Mouse (Mus musculus) forebrain, embryonic 13.5 days (tissue): ENCODE data around the gene Cyp4f39. TPM values are rescaled to one million over a fixed set of nuclear protein-coding genes. Genes with fewer than 3 reads are reported as not detected.
"Not testable (repeated sequence)": the region's sequence is repeated elsewhere in the genome, so short reads cannot be mapped to it uniquely, and the experiment has no call there.

Experiments
- ATAC-seq: fragments of 200-750 bp; cut with Nextera tagmentation; 2 replicates; pipeline ENCODE4 v1.8.0; 2017
- H3K27ac ChIP-seq: fragments of 300-500 bp; sonication (generic); 2 replicates; pipeline ENCODE4 v1.5.1; 2015; ENCODE audit warnings: inconsistent platforms, mild to moderate bottlenecking, moderate library complexity
- H3K27me3 ChIP-seq: fragments of 300-500 bp; sonication (generic); 2 replicates; pipeline ENCODE4 v1.6.1; 2015; ENCODE audit warnings: mild to moderate bottlenecking, inconsistent platforms
- H3K36me3 ChIP-seq: fragments of 300-500 bp; sonication (generic); 2 replicates; pipeline ENCODE4 v1.6.1; 2015; ENCODE audit warnings: mild to moderate bottlenecking, inconsistent platforms; ENCODE audit not compliant: poor library complexity, severe bottlenecking
- H3K4me1 ChIP-seq: fragments of 300-500 bp; sonication (generic); 2 replicates; pipeline ENCODE4 v1.6.1; 2015; ENCODE audit warnings: inconsistent platforms
- H3K4me2 ChIP-seq: fragments of 300-500 bp; sonication (generic); 2 replicates; pipeline ENCODE4 v1.6.1; 2015; ENCODE audit warnings: inconsistent platforms, mild to moderate bottlenecking, moderate library complexity
- H3K4me3 ChIP-seq: fragments of 300-500 bp; sonication (generic); 2 replicates; pipeline ENCODE4 v1.5.1; 2015; ENCODE audit warnings: mild to moderate bottlenecking, inconsistent platforms
- H3K9ac ChIP-seq: fragments of 300-500 bp; sonication (generic); 2 replicates; pipeline ENCODE4 v1.6.1; 2015; ENCODE audit warnings: mild to moderate bottlenecking, inconsistent platforms
- H3K9me3 ChIP-seq: fragments of 300-500 bp; sonication (generic); replicated peaks from 2 replicates; pipeline ENCODE4 v1.6.1; 2016; ENCODE audit warnings: inconsistent platforms
- WGBS: fragments of 180-500 bp; shearing (Covaris S2); methylation state at CpG from one replicate; pipeline ENCODE4 v1.1.7; 2015; 5-methylcytosine and 5-hydroxymethylcytosine counted together
- polyA plus RNA-seq: library from polyadenylated mRNA; unstranded; fragments of >200 nt; fragmentation: Nextera tagmentation; extraction: Ambion mirVana; gene quantifications from 2 replicates; pipeline ENCODE4 v1.2.1, GENCODE M21; 2015

Cyp4f39 gene
- polyA plus RNA-seq, 1 experiment from 2014 or later, result 0.17 TPM

DNA sequence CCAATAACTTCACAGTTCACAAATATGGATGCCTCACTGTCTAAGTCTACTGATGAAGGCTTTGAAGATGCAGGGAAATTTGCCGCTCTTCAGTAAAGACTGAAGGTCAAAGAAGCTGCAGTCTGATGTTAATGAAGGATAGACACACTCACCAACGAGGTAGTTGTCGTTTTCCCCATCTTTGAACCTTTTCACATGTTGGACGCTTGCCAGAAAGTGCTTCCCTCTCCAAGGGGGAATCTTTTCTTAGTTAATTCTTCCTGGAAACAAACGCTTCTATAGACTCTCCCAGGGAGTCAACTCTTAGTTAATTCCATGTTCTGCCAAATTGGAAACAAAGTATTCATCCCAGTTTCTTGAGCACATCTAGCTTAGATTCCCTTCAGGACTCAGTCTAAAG is 63.6 kb downstream of the Cyp4f39 start:
- no peak overlapping the region for H3K4me3 ChIP-seq
- H3K9me3 ChIP-seq, result no peaks in the 10 kb centered on the region
- 59% methylated on average over 5 of the region's 5 CpGs for WGBS
- H3K4me2 ChIP-seq, result no peak overlapping the region
- no peak for ATAC-seq
- no peaks in the 10 kb centered on the region for H3K27me3 ChIP-seq
- H3K27ac ChIP-seq, result no peak overlapping the region
- no peak overlapping the region for H3K9ac ChIP-seq
- no peaks in the 10 kb centered on the region for H3K4me1 ChIP-seq
- H3K36me3 ChIP-seq, result peaks cover 2% of the 10 kb centered on the region; the same call in 1 of the 2 replicates

GRCm38 (mm10) chr17:32521981-32522380 is 69.5 kb downstream of the Cyp4f39 start:
- Histone ChIP-seq H3K4me3 (no peak overlapping the region), H3K4me2 (no peak overlapping the region), H3K36me3 (peaks cover 21% of the 10 kb centered on the region), H3K9ac (no peak overlapping the region), H3K27ac (no peak overlapping the region), H3K27me3 (no peaks in the 10 kb centered on the region), H3K4me1 (no peaks in the 10 kb centered on the region), H3K9me3 (no peaks in the 10 kb centered on the region)
- ATAC-seq, result no peak
- 83% methylated on average over 5 of the region's 5 CpGs for WGBS

DNA sequence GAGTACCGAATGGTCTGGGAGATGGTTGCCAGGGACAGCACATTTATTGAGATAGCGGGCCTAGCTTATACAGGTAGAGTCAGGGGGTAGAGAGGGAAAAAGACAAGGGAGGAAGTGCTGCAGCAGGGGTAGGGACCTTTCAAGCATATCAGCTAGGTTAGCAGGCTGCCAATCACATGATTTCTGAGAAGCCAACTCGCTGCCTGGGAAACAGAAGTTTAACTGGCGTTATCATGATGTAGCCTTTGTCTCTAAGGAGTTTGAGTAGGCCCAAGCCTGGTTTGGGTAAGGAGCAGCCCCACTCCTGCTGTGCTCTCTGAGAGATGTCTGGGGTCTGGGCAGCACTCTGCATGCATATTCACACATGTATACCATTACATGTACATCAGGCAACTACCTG is 69.9 kb downstream of the Cyp4f39 start:
- no peaks in the 10 kb centered on the region for H3K9me3 ChIP-seq
- WGBS, result 88% methylated on average over 4 of the region's 4 CpGs
- no peak for ATAC-seq
- no peaks in the 10 kb centered on the region for H3K27me3 ChIP-seq
- H3K9ac ChIP-seq, result no peak overlapping the region
- H3K4me1 ChIP-seq, result no peaks in the 10 kb centered on the region
- no peak overlapping the region for H3K4me3 ChIP-seq
- H3K4me2 ChIP-seq, result no peak overlapping the region
- no peak overlapping the region for H3K27ac ChIP-seq
- H3K36me3 ChIP-seq, result peaks cover 21% of the 10 kb centered on the region

- no peak overlapping the region for H3K4me2 ChIP-seq
- H3K9me3 ChIP-seq, result no peaks in the 10 kb centered on the region
- H3K4me1 ChIP-seq, result no peaks in the 10 kb centered on the region
- 89% methylated on average over 5 of the region's 5 CpGs for WGBS
- ATAC-seq, result no peak
- H3K27ac ChIP-seq, result no peak overlapping the region
- H3K9ac ChIP-seq, result no peak overlapping the region
- no peak overlapping the region for H3K4me3 ChIP-seq
- peaks cover 21% of the 10 kb centered on the region for H3K36me3 ChIP-seq
- no peaks in the 10 kb centered on the region for H3K27me3 ChIP-seq
Observed at GRCm38 (mm10) chr17:32522816-32523215, 70.3 kb downstream of the Cyp4f39 start.

DNA sequence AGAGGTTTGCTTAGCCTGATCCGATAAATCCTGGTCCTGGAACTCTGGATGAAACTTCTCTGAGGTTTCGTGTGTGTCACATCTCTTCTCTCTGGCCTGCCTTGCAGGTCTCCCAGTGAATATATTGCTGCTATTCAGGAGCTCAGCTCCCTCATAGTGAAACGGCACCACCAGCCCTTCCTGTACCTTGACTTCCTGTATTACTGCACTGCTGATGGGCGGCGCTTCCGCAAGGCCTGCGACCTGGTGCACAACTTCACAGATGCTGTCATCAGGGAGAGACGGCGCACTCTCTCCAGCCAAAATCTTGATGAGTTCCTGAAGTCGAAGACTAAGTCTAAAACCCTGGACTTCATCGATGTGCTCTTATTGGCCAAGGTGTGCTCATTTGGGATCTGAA is 71.4 kb downstream of the Cyp4f39 start:
- H3K27me3 ChIP-seq, result no peaks in the 10 kb centered on the region
- peaks cover 4% of the 10 kb centered on the region; the same call in 1 of the 2 replicates for H3K4me1 ChIP-seq
- 94% methylated on average over 11 of the region's 11 CpGs for WGBS
- ATAC-seq, result no peak
- H3K4me3 ChIP-seq, result no peak overlapping the region
- H3K36me3 ChIP-seq, result peaks cover 21% of the 10 kb centered on the region
- no peaks in the 10 kb centered on the region for H3K9me3 ChIP-seq
- no peak overlapping the region for H3K4me2 ChIP-seq
- H3K27ac ChIP-seq, result no peak overlapping the region
- no peak overlapping the region for H3K9ac ChIP-seq

DNA sequence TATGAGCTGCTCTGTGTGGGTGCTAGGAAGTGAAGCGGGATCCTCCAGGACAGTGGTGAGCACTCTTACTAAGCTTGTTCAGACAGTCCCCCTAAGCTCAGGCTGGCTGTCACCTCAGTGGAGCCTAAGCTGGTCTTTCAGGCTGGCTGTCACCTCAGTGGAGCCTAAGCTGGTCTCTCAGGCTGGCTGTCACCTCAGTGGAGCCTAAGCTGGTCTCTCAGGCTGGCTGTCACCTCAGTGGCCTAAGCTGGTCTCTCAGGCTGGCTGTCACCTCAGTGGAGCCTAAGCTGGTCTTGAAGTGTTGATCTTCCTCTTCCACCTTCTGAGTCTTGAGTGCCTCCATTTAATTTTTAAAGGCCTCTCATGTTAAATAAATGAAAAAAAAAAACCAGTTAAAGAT is 73.8 kb downstream of the Cyp4f39 start:
- not testable (repeated sequence) for ATAC-seq, H3K27ac ChIP-seq, H3K4me1 ChIP-seq, H3K4me2 ChIP-seq, H3K27me3 ChIP-seq, H3K9ac ChIP-seq, H3K9me3 ChIP-seq, H3K4me3 ChIP-seq
- WGBS, result 100% methylated on average over 1 of the region's 1 CpGs
- peaks cover 18% of the 10 kb centered on the region for H3K36me3 ChIP-seq

DNA sequence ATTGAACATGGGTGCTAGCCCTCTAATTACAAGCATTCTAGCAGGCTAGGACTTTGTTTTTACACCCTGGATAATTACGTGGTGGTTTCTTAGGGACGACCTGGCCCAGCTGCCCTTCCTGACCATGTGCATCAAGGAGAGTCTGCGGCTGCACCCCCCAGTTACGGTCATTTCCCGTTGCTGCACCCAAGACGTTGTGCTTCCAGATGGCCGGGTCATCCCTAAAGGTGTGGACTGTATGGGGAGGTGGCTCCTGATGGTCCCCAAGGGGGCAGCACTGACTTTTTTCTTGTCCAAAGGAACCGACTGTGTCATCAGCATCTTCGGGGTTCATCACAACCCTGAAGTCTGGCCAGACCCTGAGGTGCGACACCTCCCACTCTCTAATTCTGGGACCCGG is 75.2 kb downstream of the Cyp4f39 start:
- no peak overlapping the region for H3K4me3 ChIP-seq
- 89% methylated on average over 11 of the region's 11 CpGs for WGBS
- no peak for ATAC-seq
- H3K9me3 ChIP-seq, result no peaks in the 10 kb centered on the region
- no peak overlapping the region for H3K9ac ChIP-seq
- peaks cover 4% of the 10 kb centered on the region; the same call in 1 of the 2 replicates for H3K4me1 ChIP-seq
- H3K27ac ChIP-seq, result no peak overlapping the region
- peaks cover 16% of the 10 kb centered on the region for H3K36me3 ChIP-seq
- no peak overlapping the region for H3K4me2 ChIP-seq
- no peaks in the 10 kb centered on the region for H3K27me3 ChIP-seq

DNA sequence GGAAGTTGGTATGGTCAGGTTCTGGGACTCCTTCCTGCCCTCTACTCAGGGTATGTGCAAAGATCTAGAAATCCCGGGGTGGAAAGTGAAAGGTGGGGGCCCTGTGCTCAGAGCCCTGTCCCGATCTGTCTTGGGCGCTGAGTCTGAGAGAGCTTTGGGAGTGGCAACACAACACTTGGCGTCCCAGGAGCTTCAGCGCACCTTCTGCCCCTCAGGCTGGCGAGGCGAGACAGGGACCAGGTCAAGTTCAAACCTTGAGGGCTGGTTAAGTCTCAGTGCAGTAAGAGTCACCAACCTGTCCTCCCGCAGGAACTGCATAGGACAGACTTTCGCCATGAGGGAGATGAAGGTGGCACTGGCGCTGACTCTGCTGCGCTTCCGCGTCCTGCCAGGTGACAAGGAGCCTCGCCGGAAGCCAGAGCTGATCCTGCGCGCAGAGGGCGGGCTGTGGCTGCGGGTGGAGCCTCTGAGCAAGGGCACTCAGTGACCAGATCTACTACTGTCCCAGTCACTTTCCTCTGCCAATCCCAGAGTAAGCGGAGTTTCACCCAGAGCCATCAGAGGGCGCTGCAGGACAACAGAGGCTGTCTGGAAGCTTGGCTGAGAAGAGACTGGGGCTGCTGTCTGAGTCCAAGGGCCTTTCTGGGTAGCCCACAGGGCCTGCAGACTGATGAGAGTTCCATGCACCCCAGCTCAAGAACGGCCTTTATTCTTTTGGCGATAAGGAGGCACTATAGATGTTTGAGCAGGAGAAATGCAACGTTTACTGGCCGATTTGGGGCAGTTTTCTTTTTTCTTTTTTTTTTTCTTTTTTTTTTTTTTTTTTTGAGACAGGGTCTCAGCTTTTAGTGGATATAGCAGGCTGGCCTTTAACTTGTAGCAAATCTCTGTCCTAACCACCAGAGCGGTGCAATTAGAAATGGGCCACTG is 76.2 kb downstream of the Cyp4f39 start:
- Histone ChIP-seq H3K36me3 (peaks cover 15% of the 10 kb centered on the region), H3K4me2 (peak overlapping the region; percentile 51), H3K4me1 (peaks cover 4% of the 10 kb centered on the region; the same call in 1 of the 2 replicates), H3K9ac (peak overlapping the region; percentile 57), H3K27me3 (no peaks in the 10 kb centered on the region), H3K9me3 (no peaks in the 10 kb centered on the region), H3K4me3 (peak overlapping the region; percentile 23), H3K27ac (no peak overlapping the region)
- WGBS, result 16% methylated on average over 26 of the region's 26 CpGs
- peak; percentile 58; the same call in 1 of the 2 replicates for ATAC-seq

GRCm38 (mm10) chr17:32532356-32532755 is 79.8 kb downstream of the Cyp4f39 start:
- H3K27me3 ChIP-seq, H3K27ac ChIP-seq, H3K36me3 ChIP-seq, ATAC-seq, H3K9ac ChIP-seq, H3K9me3 ChIP-seq, H3K4me2 ChIP-seq, H3K4me3 ChIP-seq: not testable (repeated sequence)
- WGBS, result 64% methylated on average over 4 of the region's 4 CpGs
- H3K4me1 ChIP-seq, result peaks cover 13% of the 10 kb centered on the region

GRCm38 (mm10) chr17:32534068-32534467 is 81.5 kb downstream of the Cyp4f39 start:
- H3K27ac ChIP-seq, result no peak overlapping the region
- 85% methylated on average over 6 of the region's 6 CpGs for WGBS
- no peaks in the 10 kb centered on the region for H3K9me3 ChIP-seq
- H3K4me2 ChIP-seq, result no peak overlapping the region
- no peak overlapping the region for H3K9ac ChIP-seq
- no peaks in the 10 kb centered on the region for H3K27me3 ChIP-seq
- no peaks in the 10 kb centered on the region for H3K36me3 ChIP-seq
- ATAC-seq, result no peak
- peaks cover 10% of the 10 kb centered on the region for H3K4me1 ChIP-seq
- no peak overlapping the region for H3K4me3 ChIP-seq

- not testable (repeated sequence) for H3K9me3 ChIP-seq, H3K36me3 ChIP-seq, H3K27me3 ChIP-seq, H3K27ac ChIP-seq, H3K4me1 ChIP-seq
- H3K9ac ChIP-seq, result peak within 1 kb of the TSS; percentile 60
- H3K4me3 ChIP-seq, result peak within 1 kb of the TSS; percentile 41
- peak within 1 kb of the TSS; percentile 63 for H3K4me2 ChIP-seq
- WGBS, result 11% methylated on average over 5 of the region's 5 CpGs
- peak; percentile 97 for ATAC-seq
Observed at GRCm38 (mm10) chr17:32536051-32536866, 83.7 kb downstream of the Cyp4f39 start, which contains the start of gene Cyp4f16. Gene Cyp4f16, plus strand, starts transcription at chr17:32536558.

DNA sequence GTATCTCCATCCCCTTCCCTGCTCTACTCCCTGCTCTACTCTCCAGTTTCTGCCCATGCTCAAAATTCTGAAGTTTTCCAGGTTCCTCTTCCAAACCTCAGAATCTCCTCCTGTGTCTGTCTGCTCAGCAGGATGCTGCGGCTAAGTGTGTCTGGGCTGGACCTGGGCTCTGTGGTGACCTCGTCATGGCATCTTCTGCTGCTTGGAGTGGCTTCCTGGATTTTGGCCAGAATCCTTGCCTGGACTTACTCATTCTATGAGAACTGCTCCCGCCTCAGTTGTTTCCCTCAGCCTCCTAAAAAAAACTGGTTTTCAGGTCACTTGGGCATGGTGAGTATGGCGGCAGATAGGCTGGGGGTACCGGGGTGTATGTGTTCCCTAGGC is 84.3 kb downstream of the Cyp4f39 start:
- ATAC-seq, result no peak; the same call in 1 of the 2 replicates
- Histone ChIP-seq H3K4me2 (peak overlapping the region; percentile 63), H3K27ac (no peak overlapping the region), H3K4me3 (peak overlapping the region; percentile 41), H3K9ac (peak overlapping the region; percentile 60), H3K36me3 (no peaks in the 10 kb centered on the region), H3K4me1 (peaks cover 10% of the 10 kb centered on the region), H3K27me3 (no peaks in the 10 kb centered on the region), H3K9me3 (no peaks in the 10 kb centered on the region)
- WGBS, result 61% methylated on average over 5 of the region's 5 CpGs
